Mouse (Mus musculus) cerebellum, adult 18-20 months (tissue): ENCODE results near the gene Trpv3.
"Not testable (repeated sequence)": the region's sequence is repeated elsewhere in the genome, so short reads cannot be mapped to it uniquely, and the experiment has no call there.

Experiments used
- DNase-seq, 2 experiments: peaks; one replicate each; pipeline ENCODE4 v3.0.0; 2021

Gene Trpv3

GRCm38 (mm10) chr11:73303123-73303522, 35.9 kb downstream of the Trpv3 start:
- no peak for DNase-seq

GRCm38 (mm10) chr11:73315961-73316360, 48.8 kb downstream of the Trpv3 start:
- no peak for DNase-seq

GRCm38 (mm10) chr11:73318581-73318980, 51.4 kb downstream of the Trpv3 start:
- not testable (repeated sequence) for DNase-seq

DNA sequence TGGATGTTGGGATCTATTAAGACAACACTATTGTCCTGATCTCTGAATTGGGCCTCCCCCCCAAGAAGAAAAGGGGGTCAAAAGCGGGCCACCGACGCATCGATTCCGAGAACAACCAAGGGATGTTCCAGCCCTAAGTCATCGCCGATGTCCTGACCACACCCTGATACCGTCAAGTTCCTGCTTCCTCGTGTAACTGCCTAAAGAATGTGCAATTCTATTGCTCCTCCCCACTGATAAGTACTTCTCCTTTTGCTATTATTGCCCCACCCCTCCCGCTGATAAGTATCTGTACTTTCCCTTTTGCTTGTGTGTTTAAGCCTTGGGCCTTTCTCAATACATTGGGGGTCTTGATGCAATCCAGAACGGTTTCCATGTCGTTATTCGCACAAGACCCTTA, 53.9 kb downstream of the Trpv3 start:
- not testable (repeated sequence) for DNase-seq

DNA sequence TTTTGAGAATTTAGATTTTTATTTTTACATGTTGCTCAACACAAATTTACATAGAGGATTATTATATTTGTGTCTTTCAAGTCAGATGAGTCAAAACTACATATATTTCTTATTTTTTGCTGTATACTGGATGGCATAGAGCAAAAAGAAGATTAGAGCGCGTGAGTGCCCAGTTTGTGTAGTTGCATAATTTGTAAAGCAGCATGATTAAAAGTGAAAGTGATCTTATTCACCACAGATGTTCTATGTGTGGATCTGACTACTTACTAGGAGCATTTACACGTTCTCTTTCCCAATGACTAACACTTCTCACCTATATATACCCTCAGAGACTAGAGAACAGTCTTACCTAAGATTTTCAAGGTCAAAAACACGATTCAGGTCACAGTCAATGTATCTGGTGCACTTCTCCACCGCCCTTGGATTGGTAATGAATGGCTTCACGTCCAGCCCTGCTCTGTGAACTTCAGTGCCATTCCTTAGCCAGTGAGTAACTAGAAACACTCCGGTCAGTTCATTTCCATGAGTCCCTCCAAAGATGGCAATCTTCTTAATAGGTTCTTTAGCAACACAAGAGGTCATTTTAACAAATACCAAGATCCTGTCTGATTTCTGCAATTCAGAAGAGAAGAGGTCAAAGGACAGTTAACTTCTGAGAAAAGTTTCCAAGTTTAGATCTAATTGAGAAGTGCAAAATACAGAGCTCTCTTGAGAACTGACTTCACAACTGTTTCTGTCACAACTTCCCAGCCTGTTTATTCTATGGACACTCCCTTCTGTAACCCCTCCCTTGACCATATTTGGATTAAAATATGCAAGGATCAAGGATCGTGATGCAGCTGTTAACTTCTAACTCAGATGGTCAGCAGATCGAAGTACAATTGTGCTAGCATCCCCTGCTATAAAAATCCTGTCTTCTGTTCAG, 57.0 kb downstream of the Trpv3 start:
- no peak for DNase-seq

DNA sequence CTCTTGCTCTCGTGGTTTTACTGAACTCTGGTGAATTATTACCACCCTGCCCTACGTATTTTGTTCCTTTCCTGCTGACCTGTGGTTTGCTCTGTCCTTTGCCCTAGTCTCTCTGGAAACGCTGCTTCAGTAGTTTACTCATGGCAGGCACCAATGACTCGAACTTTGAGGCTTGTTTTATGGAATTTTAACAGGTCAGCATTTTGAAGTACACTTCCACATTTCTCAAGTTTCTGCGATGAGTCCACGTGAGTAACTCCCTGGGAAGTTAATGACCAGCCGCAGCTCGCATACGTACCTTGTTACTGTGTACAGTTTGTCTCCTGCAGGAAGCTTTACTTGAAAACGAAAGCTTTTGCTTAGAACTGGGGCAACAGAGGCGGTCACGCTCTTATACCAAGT, 59.3 kb downstream of the Trpv3 start:
- no peak for DNase-seq

GRCm38 (mm10) chr11:73327361-73327760, 60.2 kb downstream of the Trpv3 start:
- no peak for DNase-seq

DNA sequence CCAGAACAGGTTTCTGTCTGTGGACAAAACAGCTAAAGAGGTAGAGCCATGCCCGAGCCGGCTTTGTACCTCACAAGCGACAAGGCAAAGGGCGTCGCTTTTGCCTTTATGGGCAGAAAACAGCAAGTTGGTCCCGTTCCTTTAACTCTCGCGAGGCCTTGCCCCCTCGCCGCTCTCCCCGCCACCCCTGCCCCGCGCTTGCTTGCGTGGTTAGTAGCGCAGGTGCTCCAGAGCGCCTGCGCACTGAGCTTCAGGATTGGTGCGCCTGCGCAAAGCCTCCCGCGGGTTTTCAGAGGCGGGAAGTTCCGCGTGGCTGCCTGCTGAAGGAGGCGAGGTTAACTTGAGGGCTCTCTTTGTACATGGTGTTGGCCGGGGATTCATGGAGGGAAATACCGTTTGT, 62.3 kb downstream of the Trpv3 start, which contains the start of the genes Aspa, Gm49340 and Spata22:
TSS of gene Aspa (minus strand) at position 155 of the 400 bp plus-strand sequence.
TSS of gene Gm49340 (plus strand) at position 300 of the 400 bp plus-strand sequence.
TSS of gene Spata22 (plus strand) at position 300 of the 400 bp plus-strand sequence.
- DNase-seq: no peak

GRCm38 (mm10) chr11:73333357-73333756, 66.2 kb downstream of the Trpv3 start:
- no peak for DNase-seq

GRCm38 (mm10) chr11:73336919-73337318, 69.7 kb downstream of the Trpv3 start:
- no peak for DNase-seq
